Mouse (Mus musculus) cerebellum, postnatal 25 days (tissue): ENCODE data around the gene Arid3a.
"Not testable (repeated sequence)": the region's sequence is repeated elsewhere in the genome, so short reads cannot be mapped to it uniquely, and the experiment has no call there.

Experiments
- DNase-seq, 2 experiments: peaks; one replicate each; pipeline ENCODE4 v3.0.0; 2021; ENCODE audit warnings: mixed read lengths in 2 of 2

Arid3a gene

GRCm38 (mm10) chr10:79947502-79947901 is 20.7 kb downstream of the Arid3a start:
- no peak for DNase-seq

GRCm38 (mm10) chr10:79949873-79950272 is 23.0 kb downstream of the Arid3a start:
- no peak for DNase-seq

GRCm38 (mm10) chr10:79950661-79951060 is 23.8 kb downstream of the Arid3a start:
- no peak for DNase-seq

- DNase-seq = peak in 1 of 2 experiments; percentile 28
Measured at GRCm38 (mm10) chr10:79953946-79954345, 27.1 kb downstream of the Arid3a start.

- no peak for DNase-seq
Measured at GRCm38 (mm10) chr10:79955691-79956090, 28.8 kb downstream of the Arid3a start.

GRCm38 (mm10) chr10:79956643-79957154 is 29.9 kb downstream of the Arid3a start:
- no peak for DNase-seq

GRCm38 (mm10) chr10:79958140-79958816 is 31.4 kb downstream of the Arid3a start:
- peak; percentile 85 to 91 for DNase-seq

- DNase-seq = not testable (repeated sequence)
Measured at GRCm38 (mm10) chr10:79959412-79959811, 32.6 kb downstream of the Arid3a start.

GRCm38 (mm10) chr10:79959847-79960601 is 33.2 kb downstream of the Arid3a start, which contains the start of gene Wdr18:
Gene Wdr18, plus strand, starts transcription at chr10:79960152.
- DNase-seq = peak; percentile 100

- no peak for DNase-seq
Measured at GRCm38 (mm10) chr10:79960671-79961294, 33.9 kb downstream of the Arid3a start.

- DNase-seq = no peak
Measured at GRCm38 (mm10) chr10:79964727-79965126, 37.9 kb downstream of the Arid3a start.

GRCm38 (mm10) chr10:79965325-79965724 is 38.5 kb downstream of the Arid3a start:
- no peak for DNase-seq

- peak; percentile 81 to 83 for DNase-seq
Measured at GRCm38 (mm10) chr10:79966886-79967400, 40.1 kb downstream of the Arid3a start.

GRCm38 (mm10) chr10:79968181-79968580 is 41.3 kb downstream of the Arid3a start:
- DNase-seq = peak; percentile 43 to 44

- DNase-seq = peak in 1 of 2 experiments; percentile 52
Measured at GRCm38 (mm10) chr10:79969124-79969568, 42.3 kb downstream of the Arid3a start.

GRCm38 (mm10) chr10:79970415-79971182 is 43.8 kb downstream of the Arid3a start, which contains the start of gene Grin3b:
Gene Grin3b, plus strand, starts transcription at chr10:79970715.
- peak; percentile 54 to 62 for DNase-seq

GRCm38 (mm10) chr10:79971183-79971497 is 44.3 kb downstream of the Arid3a start:
- DNase-seq = peak in 1 of 2 experiments; percentile 47

GRCm38 (mm10) chr10:79972831-79973230 is 46.0 kb downstream of the Arid3a start:
- peak; percentile 28 to 49 for DNase-seq

GRCm38 (mm10) chr10:79974087-79974486 is 47.2 kb downstream of the Arid3a start:
- DNase-seq = no peak

GRCm38 (mm10) chr10:79974668-79975067 is 47.8 kb downstream of the Arid3a start:
- no peak for DNase-seq

- no peak for DNase-seq
Measured at GRCm38 (mm10) chr10:79976071-79976721, 49.4 kb downstream of the Arid3a start.

GRCm38 (mm10) chr10:79976722-79977107 is 49.9 kb downstream of the Arid3a start:
- DNase-seq = peak in 1 of 2 experiments; percentile 32
